Mouse (Mus musculus) mesoderm, embryonic 11.5 days (tissue): Measurements from ENCODE around the gene Fam114a1.

Experiments used
- DNase-seq: peaks from one replicate; pipeline ENCODE4 v3.0.0-alpha.2; 2012; ENCODE audit warnings: low read depth, low spot score

The Fam114a1 gene

DNA sequence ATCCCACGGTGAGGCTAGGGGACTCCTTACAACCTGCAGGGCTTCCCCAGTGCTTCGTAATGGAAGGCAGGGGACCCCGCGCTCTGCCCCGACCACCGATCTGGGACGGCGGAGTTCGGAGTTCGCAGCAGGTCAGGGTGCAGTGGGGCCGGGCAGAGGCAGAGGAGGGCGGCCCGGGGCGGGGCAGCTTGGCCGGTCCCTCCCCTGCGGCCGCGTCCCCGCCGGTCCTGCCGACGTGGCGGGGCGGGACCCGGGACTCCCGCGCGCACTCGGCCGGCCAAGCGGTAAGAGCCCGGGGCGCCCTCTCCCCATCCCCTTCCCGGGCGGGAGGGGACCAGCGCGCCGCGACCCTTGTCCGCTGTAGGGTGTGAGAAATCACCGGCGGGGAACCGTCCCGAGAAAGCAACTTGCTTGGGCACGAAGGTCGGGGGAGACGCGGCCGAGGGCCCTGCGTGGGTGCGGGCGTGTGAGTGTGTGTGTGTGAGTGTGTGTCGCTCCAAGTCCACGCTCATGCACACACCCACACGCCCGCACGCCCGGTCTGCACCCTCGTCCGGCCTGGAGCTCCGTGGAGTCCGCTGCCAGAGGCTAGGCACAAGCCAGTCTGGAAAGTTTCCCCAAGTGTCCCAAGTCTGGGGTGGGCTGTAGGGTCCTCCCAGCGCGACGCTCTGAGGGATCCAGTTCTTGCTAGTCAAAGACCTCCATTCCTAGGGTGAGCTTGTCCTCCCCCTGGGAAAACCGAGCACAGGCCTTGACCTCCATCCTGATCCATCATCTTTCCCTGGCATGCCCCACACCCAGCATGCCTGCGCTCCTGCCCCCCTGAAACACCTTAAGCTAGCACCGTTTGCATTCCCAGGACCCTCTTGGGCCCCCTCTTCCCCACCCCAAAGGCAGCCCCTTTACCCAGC lies at the start of gene Fam114a1:
TSS of gene Fam114a1 (plus strand) at position 211 of the 911 bp plus-strand sequence.
- peak; percentile 55 for DNase-seq

- DNase-seq, result no peak
Observed at GRCm38 (mm10) chr5:64922891-64923381, 46.9 kb upstream of the Fam114a1 start.

DNA sequence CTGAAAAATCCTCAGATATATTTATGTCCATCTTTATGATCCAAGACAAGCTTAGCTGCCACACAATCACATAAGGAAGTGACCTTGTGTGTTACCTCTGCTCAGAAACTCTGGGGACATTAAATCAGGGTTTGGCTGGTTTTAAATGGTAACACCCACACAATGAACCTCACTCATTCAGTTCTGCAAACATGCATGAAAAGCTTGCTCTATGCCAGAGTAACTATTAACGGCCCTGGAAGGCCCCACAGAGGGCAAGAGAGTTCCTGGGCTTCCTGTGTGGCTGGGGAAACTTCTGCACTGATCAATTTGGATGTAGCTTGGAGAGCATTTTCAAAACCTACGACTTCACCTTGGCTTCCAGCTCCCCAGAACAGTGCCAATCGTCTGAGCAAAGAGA lies 37.7 kb upstream of the Fam114a1 start:
- DNase-seq, result no peak

DNA sequence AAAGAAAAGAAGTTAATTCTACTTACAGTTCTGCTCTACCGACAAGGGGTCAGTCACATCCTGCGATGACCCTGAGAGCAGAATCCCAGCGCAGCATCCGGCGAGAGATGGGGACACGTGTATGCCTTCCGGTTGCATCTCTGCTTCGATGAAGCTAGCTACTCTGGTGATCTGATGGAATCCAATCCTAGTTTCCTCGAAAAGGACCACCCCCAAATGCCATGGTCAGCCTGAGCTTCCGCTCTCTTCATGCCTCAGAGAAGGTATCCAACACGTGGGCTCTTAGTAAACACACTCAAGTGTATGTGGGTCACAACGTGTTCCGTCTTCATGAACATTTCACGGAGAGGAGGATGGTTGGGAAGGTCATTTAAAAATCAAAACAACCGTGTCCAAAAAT lies 37.1 kb upstream of the Fam114a1 start:
- DNase-seq, result no peak

DNA sequence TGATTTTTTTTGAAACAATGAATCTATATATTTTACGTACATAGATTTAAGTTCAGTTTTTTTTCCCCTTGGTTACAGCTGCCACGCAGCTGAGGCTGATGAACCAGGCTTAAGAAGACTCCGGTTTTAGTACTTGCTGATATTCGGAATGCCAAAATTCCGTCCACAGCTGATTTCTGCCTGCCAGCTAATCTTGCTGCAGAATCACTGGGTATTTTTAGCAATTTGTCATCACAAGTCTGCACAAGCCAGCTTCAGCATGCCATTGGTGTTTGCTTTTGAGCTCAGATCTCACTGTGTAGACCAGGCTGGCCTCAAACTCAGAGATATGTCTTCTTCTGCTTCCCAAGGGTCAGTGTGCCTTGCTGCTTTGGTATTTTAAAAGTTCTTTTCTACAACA lies 18.4 kb upstream of the Fam114a1 start:
- DNase-seq, result no peak

- no peak for DNase-seq
Observed at GRCm38 (mm10) chr5:64954931-64955330, 14.9 kb upstream of the Fam114a1 start.

DNA sequence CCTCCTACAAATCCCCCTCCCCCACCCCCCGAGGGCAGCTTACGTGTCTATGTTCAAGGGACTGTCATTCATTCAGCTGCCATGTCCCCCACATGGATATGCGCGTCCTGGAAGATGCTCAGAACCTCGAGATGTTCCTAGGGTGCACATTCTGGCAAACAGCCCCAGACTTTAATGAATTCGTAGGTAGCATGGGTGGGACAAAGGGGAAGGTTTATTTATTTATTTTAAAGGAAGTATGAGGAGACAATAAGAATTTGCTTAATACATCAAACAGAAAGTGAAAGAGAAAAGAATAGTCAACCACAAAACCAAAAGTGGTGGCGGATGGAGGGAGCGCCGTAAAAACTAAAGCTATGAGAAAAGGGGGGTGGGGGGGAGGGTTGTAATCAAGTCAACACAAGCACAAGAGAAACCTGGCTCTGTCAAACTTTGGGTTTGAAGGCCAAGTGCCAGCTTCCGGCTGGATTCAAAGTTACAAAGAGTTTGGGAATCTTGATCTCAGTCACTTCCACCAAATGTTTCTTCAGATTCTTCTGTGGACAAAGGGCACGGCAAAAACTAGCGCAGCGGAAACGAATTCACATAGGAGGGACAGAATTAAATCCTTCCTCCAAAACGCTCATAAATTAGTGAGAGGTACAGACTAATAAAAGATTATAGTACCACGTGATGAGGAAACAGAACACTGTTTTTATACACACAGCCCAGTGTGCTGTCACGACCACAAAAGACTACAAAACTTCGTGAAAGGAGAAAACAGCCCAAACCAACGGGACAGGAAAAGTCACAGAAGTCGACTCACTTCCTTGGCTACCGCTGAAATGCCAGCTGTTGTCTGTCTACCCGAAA lies 10.7 kb upstream of the Fam114a1 start:
- peak; percentile 9 for DNase-seq

GRCm38 (mm10) chr5:64959843-64960230 lies 10.0 kb upstream of the Fam114a1 start, which contains the start of gene Tlr6:
Gene Tlr6 (minus strand): TSS chr5:64960097.
- DNase-seq, result peak; percentile 80

DNA sequence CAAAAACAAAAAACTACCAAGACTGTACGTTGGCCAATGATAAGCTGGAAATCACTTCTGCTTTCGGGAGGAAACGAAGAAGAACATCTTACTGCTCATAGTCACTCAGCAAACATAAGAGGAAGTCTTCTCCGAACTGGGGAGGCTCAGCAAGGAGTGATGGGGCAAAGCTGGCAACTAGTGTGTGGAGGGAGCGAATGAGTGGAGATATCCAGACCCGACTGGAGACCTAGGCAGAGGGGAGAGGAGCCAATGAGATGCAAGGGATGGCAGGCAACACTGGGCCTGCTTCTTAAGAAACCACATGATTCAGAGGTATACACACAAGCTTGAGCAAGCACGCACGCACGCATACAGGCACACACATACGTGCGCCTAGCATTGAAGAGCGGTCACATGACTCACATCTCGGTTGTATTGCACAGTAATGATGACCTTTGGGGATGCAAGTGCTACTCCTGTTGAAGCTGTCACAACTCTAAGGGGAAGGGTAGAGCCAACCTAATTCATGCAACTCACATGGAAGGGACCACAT lies 8.9 kb upstream of the Fam114a1 start:
- no peak for DNase-seq

DNA sequence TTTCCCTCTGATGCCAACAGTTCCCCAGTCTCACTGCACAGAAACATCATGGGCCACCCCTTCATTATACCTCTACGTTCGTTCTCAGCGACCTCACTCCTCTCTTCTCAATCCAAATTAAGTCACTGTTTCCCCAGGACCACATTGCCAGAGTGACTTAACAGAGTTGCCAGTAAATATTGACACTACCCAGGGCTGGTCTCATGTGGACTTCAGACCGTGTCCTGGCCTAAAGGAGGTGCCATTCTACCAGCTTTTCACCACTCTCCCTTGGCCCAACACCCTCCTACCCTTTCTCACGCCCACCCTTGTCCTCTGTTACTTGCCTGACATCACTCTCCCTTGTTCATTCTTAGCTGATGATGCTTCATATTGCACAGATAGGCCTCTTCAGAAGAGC lies 6.6 kb upstream of the Fam114a1 start:
- DNase-seq, result no peak

DNA sequence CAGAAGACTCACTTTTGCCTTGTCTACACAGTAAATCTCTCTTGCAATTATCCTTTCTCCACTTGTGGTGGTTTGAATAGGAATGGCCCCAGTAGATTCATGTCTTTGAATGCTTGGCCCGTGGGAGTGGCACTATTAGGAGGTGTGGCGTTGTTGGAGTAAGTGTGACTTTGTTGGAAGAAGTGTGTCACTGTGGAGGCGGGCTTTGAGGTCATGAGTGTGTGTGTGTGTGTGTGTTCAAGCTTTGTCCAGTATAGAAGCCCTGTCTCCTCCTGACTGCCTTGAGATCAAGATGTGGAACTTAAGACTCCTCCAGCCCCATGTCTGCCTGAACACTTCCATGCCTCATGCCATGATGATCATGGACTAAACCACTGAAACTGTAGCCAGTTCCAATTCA lies 6.1 kb upstream of the Fam114a1 start:
- DNase-seq, result no peak

- DNase-seq, result peak; percentile 23
Observed at GRCm38 (mm10) chr5:64968961-64969860, 660 bp upstream of the Fam114a1 start.

GRCm38 (mm10) chr5:64975121-64975520 lies 5.2 kb downstream of the Fam114a1 start:
- no peak for DNase-seq

DNA sequence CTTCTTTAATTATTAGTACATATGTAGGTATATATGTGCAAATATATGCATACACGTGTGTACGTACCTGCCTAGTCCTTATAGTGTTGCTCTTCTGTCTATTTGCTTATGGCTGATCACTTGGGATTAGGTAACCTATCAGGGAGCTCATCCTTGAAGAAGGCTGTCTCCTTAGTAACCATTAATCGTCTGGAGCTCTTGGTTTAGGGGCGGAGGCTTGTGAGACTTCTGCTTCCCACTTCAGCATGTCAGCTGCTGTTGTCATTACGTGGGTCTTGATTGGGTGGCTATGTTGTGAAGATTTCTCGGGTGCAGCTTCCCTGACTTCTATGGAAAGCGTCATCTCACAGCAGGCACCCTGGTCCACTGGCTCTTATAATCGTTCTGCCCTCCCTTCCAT lies 7.3 kb downstream of the Fam114a1 start:
- DNase-seq, result no peak

- no peak for DNase-seq
Observed at GRCm38 (mm10) chr5:64985971-64986370, 16.1 kb downstream of the Fam114a1 start.

- no peak for DNase-seq
Observed at GRCm38 (mm10) chr5:64989940-64990339, 20.1 kb downstream of the Fam114a1 start.

- no peak for DNase-seq
Observed at GRCm38 (mm10) chr5:64992540-64992939, 22.7 kb downstream of the Fam114a1 start.

DNA sequence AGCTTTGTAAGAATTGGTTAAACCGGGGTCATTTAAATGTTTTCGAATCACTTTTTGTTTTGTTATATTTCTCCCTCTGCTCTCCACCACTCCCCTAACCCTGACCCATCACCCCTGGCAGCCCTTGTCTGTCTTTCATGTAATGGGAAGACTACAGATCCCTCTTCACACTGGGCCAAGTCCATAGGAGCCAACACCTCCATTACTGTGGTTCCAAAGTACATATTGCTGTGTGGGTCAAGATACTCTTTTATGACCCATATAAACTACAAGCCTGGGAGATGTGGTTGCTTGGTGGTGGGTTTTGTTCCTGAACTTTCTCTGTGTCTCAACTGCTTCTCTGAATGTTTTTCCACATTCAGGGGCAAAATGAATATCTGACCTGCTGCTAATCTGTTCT lies 25.5 kb downstream of the Fam114a1 start:
- DNase-seq, result no peak

GRCm38 (mm10) chr5:65002940-65003824 lies 33.3 kb downstream of the Fam114a1 start:
- DNase-seq, result no peak

- no peak for DNase-seq
Observed at GRCm38 (mm10) chr5:65003946-65004535, 34.2 kb downstream of the Fam114a1 start.
